Mouse (Mus musculus) ES-E14 (cell line): ENCODE data around the gene Castor2.

Experiments
- HCFC1 ChIP-seq: IDR thresholded peaks from 2 replicates; pipeline ENCODE4 v1.6.1; 2012; ENCODE audit warnings: low read length, inconsistent platforms, borderline replicate concordance; ENCODE audit not compliant: insufficient read depth
- MAFK ChIP-seq: IDR thresholded peaks from 2 replicates; pipeline ENCODE4 v1.6.1; 2014; ENCODE audit warnings: mild to moderate bottlenecking, low read depth, low read length, inconsistent platforms; ENCODE audit not compliant: insufficient read depth
- ZNF384 ChIP-seq: IDR thresholded peaks from 2 replicates; pipeline ENCODE4 v1.6.1; 2012; ENCODE audit warnings: low read depth, low read length, inconsistent platforms

GRCm38 (mm10) chr5:134148153-134148552, 48.6 kb downstream of the Castor2 start:
- TF ChIP-seq MAFK = no peak
- no peak for TF ChIP-seq HCFC1
- TF ChIP-seq ZNF384 = no peak
